Mouse (Mus musculus) G1E (cell line): ENCODE results near the gene Fcer2a. TPM values are rescaled to one million over a fixed set of nuclear protein-coding genes. Genes with fewer than 3 reads are reported as not detected.
A peak's percentile ranks its signal among the peaks of the same experiment; 100 is the strongest.

Experiments
- ATAC-seq: 2 replicates; pipeline ENCODE4 v1.8.0; 2016; ENCODE audit warnings: mild to moderate bottlenecking; ENCODE audit not compliant: insufficient number of reproducible peaks, poor library complexity, low FRiP score, severe bottlenecking; ENCODE audit errors: extremely low read depth
- DNase-seq: peaks from one replicate; pipeline ENCODE4 v3.0.0; 2012; ENCODE audit warnings: low spot score
- H3K27me3 ChIP-seq: 2 replicates; pipeline ENCODE4 v1.6.1; 2012; ENCODE audit warnings: mild to moderate bottlenecking, low read length, inconsistent platforms; ENCODE audit not compliant: insufficient read depth
- H3K36me3 ChIP-seq: replicated peaks from 2 replicates; pipeline ENCODE3; 2012; ENCODE audit warnings: mild to moderate bottlenecking, inconsistent platforms
- H3K4me1 ChIP-seq: 2 replicates; pipeline ENCODE4 v1.6.1; 2012; ENCODE audit warnings: low read depth, low read length, inconsistent platforms, mixed read lengths; ENCODE audit not compliant: insufficient read depth
- H3K4me3 ChIP-seq: 2 replicates; pipeline ENCODE4 v1.5.1; 2012; ENCODE audit warnings: low read depth, mild to moderate bottlenecking, inconsistent platforms, low read length, moderate library complexity, mixed read lengths
- H3K9me3 ChIP-seq: replicated peaks from 2 replicates; pipeline ENCODE4 v1.6.1; 2012; ENCODE audit warnings: inconsistent platforms
- CTCF ChIP-seq: IDR thresholded peaks from 2 replicates; pipeline ENCODE4 v1.5.1; 2012; ENCODE audit warnings: low read depth, low read length, inconsistent platforms, mixed read lengths
- GATA1 ChIP-seq: IDR thresholded peaks from 2 replicates; pipeline ENCODE4 v1.6.1; 2012; ENCODE audit warnings: borderline replicate concordance, low read length, inconsistent platforms, mixed read lengths
- GATA2 ChIP-seq: IDR thresholded peaks from 2 replicates; pipeline ENCODE4 v1.6.1; 2012; ENCODE audit warnings: low read depth, low read length, inconsistent platforms, borderline replicate concordance
- POLR2AphosphoS5 ChIP-seq: IDR thresholded peaks from 2 replicates; pipeline ENCODE4 v1.6.1; 2012; ENCODE audit warnings: low read depth, low read length, inconsistent platforms; ENCODE audit not compliant: insufficient replicate concordance
- TAL1 ChIP-seq: conservative IDR thresholded peaks from 2 replicates; pipeline ENCODE4 v1.6.1; 2012; ENCODE audit warnings: low read depth, low read length, inconsistent platforms, mixed read lengths
- polyA plus RNA-seq: library from polyadenylated mRNA; stranded (reverse); fragments of >175 nt; gene quantifications from 2 replicates; pipeline ENCODE4 v1.2.3, GENCODE M21; 2012
- total RNA-seq, 2 experiments: library from RNA; stranded (forward) in 1 of 2; stranded (reverse) in 1 of 2; fragments of 200-1000 nt in 1 of 2; fragments of >200 nt in 1 of 2; fragmentation: Nextera tagmentation in 1 of 2; gene quantifications; 2 replicates each; pipeline ENCODE4 v1.2.3; 2014 to 2017

The Fcer2a gene
- total RNA-seq (2014; fragmentation: Nextera tagmentation), result not detected in 2 replicates
- 0.06 TPM in 1 of 2 replicates, not detected in the other for total RNA-seq (2017)
- not detected in 2 replicates for polyA plus RNA-seq

DNA sequence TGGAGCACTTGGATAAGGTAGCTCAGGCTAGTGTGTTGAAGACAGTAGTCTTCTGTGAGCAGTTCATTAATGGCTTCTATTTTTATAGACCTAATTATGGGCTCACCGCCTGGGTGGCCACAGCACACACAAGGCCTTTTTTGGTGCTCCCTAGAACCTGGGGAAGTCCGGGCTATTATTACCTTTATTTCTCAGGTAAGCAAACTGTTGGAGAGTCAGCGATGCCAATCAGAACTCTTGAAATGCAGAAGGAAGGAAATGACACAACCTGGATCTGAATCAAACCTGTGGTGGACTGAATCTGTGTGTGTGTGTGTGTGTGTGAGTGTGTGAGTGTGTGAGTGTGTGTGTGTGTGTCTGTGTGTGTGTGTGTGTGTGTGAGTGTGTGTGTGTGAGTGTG is at the start of gene Fcer2a:
Fcer2a (minus strand) TSS at position 55 of the 400 bp plus-strand sequence.
- H3K4me3 ChIP-seq, result no peak within 1 kb of the TSS
- no peaks in the 10 kb centered on the region for H3K36me3 ChIP-seq
- no peaks in the 10 kb centered on the region for H3K4me1 ChIP-seq
- peaks cover 4% of the 10 kb centered on the region for H3K9me3 ChIP-seq
- peaks cover 4% of the 10 kb centered on the region; the same call in 1 of the 2 replicates for H3K27me3 ChIP-seq
- TF ChIP-seq GATA2 (no peak), CTCF (no peak), GATA1 (no peak), POLR2AphosphoS5 (no peak), TAL1 (no peak)
- DNase-seq (no peak), ATAC-seq (no peak)

- no peaks in the 10 kb centered on the region for H3K4me1 ChIP-seq
- H3K36me3 ChIP-seq, result no peaks in the 10 kb centered on the region
- no peaks in the 10 kb centered on the region for H3K9me3 ChIP-seq
- ATAC-seq (no peak), DNase-seq (no peak)
- TF ChIP-seq CTCF (no peak), TAL1 (no peak), POLR2AphosphoS5 (no peak), GATA1 (no peak), GATA2 (no peak)
- no peak overlapping the region for H3K4me3 ChIP-seq
- no peaks in the 10 kb centered on the region for H3K27me3 ChIP-seq
Measured at GRCm38 (mm10) chr8:3736947-3737346, 43.0 kb upstream of the Fcer2a start.

- no peak for TF ChIP-seq GATA2
- TF ChIP-seq POLR2AphosphoS5, result no peak
- TF ChIP-seq TAL1, result no peak
- no peak for TF ChIP-seq GATA1
- TF ChIP-seq CTCF, result no peak
- no peaks in the 10 kb centered on the region for H3K9me3 ChIP-seq
- no peak overlapping the region for H3K4me3 ChIP-seq
- H3K4me1 ChIP-seq, result no peaks in the 10 kb centered on the region
- no peaks in the 10 kb centered on the region for H3K36me3 ChIP-seq
- DNase-seq (no peak), ATAC-seq (no peak)
- H3K27me3 ChIP-seq, result no peaks in the 10 kb centered on the region
Measured at GRCm38 (mm10) chr8:3735599-3735998, 41.6 kb upstream of the Fcer2a start.

DNA sequence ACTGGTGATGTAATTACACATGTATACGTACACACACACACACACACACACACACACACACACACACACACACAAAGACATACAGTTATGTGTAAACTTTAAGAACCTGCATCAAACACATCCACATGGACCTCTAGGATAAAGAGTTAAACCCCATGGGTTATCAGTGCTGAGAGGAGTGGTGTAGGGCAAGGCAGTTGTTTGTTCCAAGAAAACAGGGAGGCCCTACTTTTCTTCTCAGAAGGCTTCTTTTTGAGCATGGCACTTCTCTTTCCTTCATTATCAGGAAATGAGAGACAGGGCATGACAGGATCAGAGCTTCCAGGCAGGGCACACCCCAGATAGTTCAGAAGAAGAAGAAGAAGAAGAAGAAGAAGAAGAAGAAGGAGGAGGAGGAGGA is 40.1 kb upstream of the Fcer2a start:
- TF ChIP-seq POLR2AphosphoS5, result no peak
- no peaks in the 10 kb centered on the region for H3K27me3 ChIP-seq
- DNase-seq (no peak), ATAC-seq (no peak)
- H3K9me3 ChIP-seq, result no peaks in the 10 kb centered on the region
- H3K36me3 ChIP-seq, result no peaks in the 10 kb centered on the region
- no peak overlapping the region for H3K4me3 ChIP-seq
- H3K4me1 ChIP-seq, result no peaks in the 10 kb centered on the region

DNA sequence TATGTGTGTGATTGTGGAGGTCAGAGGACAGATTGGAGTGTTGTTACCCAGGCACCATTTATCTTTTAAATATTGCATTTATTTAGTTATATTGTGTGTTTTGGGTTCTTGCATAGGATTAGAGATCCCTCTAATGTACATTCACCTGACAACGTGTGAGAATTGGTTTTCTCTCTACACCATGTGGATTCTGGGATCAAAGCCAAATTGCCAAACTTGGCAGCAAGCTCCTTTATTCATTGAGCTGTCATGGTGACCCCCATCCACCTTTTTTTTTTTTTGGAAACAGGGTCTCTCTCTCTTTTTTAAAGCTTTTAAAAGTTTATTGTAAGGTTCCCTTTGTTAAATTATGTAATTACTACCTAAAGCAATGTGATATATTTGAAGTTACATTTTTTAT is 27.1 kb upstream of the Fcer2a start:
- Histone ChIP-seq H3K9me3 (no peaks in the 10 kb centered on the region), H3K36me3 (no peaks in the 10 kb centered on the region), H3K27me3 (peaks cover 3% of the 10 kb centered on the region; the same call in 1 of the 2 replicates), H3K4me1 (no peaks in the 10 kb centered on the region), H3K4me3 (no peak overlapping the region)
- TF ChIP-seq POLR2AphosphoS5 (no peak), CTCF (no peak), TAL1 (no peak), GATA1 (no peak), GATA2 (no peak)
- DNase-seq (no peak), ATAC-seq (no peak)

DNA sequence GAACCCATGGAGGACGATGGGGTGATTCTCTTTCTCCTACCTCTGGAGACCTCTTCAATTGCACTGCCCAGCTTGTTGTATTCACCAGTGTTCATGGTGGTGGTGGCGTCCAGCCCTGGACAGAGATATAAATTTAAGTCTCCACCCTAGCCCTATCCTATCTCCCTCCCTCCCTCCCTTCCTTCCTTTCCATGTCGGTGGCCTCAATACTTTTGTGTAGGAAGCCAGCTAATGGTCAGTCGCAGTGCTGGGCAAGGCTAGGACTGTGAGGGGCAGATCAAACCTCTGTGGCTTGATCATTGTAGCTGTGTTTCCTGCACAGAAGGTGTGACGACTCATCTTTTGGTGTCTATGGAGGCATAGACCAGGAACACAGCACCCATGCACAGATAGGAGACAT is 26.6 kb upstream of the Fcer2a start, which contains the start of gene Clec4g:
Clec4g (minus strand) TSS at position 101 of the 400 bp plus-strand sequence.
- H3K4me3 ChIP-seq, result no peak within 1 kb of the TSS
- no peaks in the 10 kb centered on the region for H3K9me3 ChIP-seq
- ATAC-seq (no peak), DNase-seq (no peak)
- H3K36me3 ChIP-seq, result no peaks in the 10 kb centered on the region
- peaks cover 3% of the 10 kb centered on the region; the same call in 1 of the 2 replicates for H3K27me3 ChIP-seq
- TF ChIP-seq POLR2AphosphoS5 (no peak), GATA1 (no peak)
- no peaks in the 10 kb centered on the region for H3K4me1 ChIP-seq

GRCm38 (mm10) chr8:3718559-3718958 is 24.6 kb upstream of the Fcer2a start:
- ATAC-seq (peak; percentile 73; the same call in 1 of the 2 replicates), DNase-seq (peak; percentile 44)
- TF ChIP-seq GATA2 (no peak), TAL1 (no peak), CTCF (peak; percentile 99)
- no peaks in the 10 kb centered on the region for H3K9me3 ChIP-seq
- H3K36me3 ChIP-seq, result no peaks in the 10 kb centered on the region
- peaks cover 3% of the 10 kb centered on the region; the same call in 1 of the 2 replicates for H3K27me3 ChIP-seq
- no peaks in the 10 kb centered on the region for H3K4me1 ChIP-seq
- no peak overlapping the region for H3K4me3 ChIP-seq
